Mouse (Mus musculus) CH12.LX (cell line): Measurements from ENCODE around the gene Mdc1. TPM values are rescaled to one million over a fixed set of nuclear protein-coding genes. Genes with fewer than 3 reads are reported as not detected.

Experiments
- DNase-seq: peaks from one replicate; pipeline ENCODE4 v3.0.0-alpha.2; 2013; ENCODE audit errors: extremely low read depth
- H3K27ac ChIP-seq: 2 replicates; pipeline ENCODE4 v1.5.1; 2012; ENCODE audit warnings: low read depth, mild to moderate bottlenecking, control low read depth, moderate library complexity; ENCODE audit not compliant: insufficient read depth
- H3K27me3 ChIP-seq: replicated peaks from 2 replicates; pipeline ENCODE3; 2012; ENCODE audit warnings: inconsistent platforms
- H3K36me3 ChIP-seq, 2 experiments: replicated peaks in 1 of 2; 2 replicates each; pipeline versions ENCODE3 to v1.6.1; 2012; ENCODE audit warnings: inconsistent platforms in 1 of 2, low read length in 1 of 2, mild to moderate bottlenecking in 1 of 2, mixed read lengths in 1 of 2, moderate library complexity in 1 of 2; ENCODE audit not compliant: control insufficient read depth in 1 of 2, insufficient read depth in 1 of 2
- H3K4me1 ChIP-seq, 2 experiments: 2 replicates each; pipeline ENCODE4 v1.6.1; 2012; ENCODE audit warnings: inconsistent platforms in 1 of 2, moderate library complexity in 1 of 2; ENCODE audit not compliant: insufficient read depth in 2 of 2, control insufficient read depth in 1 of 2
- H3K4me2 ChIP-seq: 2 replicates; pipeline ENCODE4 v1.6.1; 2012; ENCODE audit warnings: low read depth, mild to moderate bottlenecking, control low read depth; ENCODE audit not compliant: poor library complexity, insufficient read depth, severe bottlenecking
- H3K4me3 ChIP-seq, 3 experiments: fragments of 150-350 bp in 1 of 3; sonication (generic) in 1 of 3; replicated peaks in 1 of 3; 2 replicates each; pipeline versions ENCODE3 to v1.5.1; 2011 to 2012; ENCODE audit warnings: low read depth in 2 of 3, low read length in 2 of 3, mild to moderate bottlenecking in 2 of 3, moderate library complexity in 2 of 3, control low read depth in 1 of 3, improper control_type of control experiment in 1 of 3, inconsistent platforms in 1 of 3, mixed read lengths in 1 of 3; ENCODE audit not compliant: poor library complexity in 1 of 3
- H3K79me2 ChIP-seq: replicated peaks from 2 replicates; pipeline ENCODE4 v1.6.1; 2012; ENCODE audit warnings: mild to moderate bottlenecking, moderate library complexity; ENCODE audit not compliant: control insufficient read depth, poor library complexity, insufficient read depth, severe bottlenecking; ENCODE audit errors: extremely low read depth
- H3K9ac ChIP-seq: 2 replicates; pipeline ENCODE4 v1.6.1; 2012; ENCODE audit warnings: low read depth, mild to moderate bottlenecking, control low read depth, moderate library complexity; ENCODE audit not compliant: insufficient read depth
- H3K9me3 ChIP-seq: replicated peaks from 2 replicates; pipeline ENCODE3; 2012; ENCODE audit warnings: low read length, inconsistent platforms, mixed read lengths
- BHLHE40 ChIP-seq: IDR thresholded peaks from 2 replicates; pipeline ENCODE4 v1.6.1; 2011; ENCODE audit warnings: mild to moderate bottlenecking, low read depth, low read length, improper control_type of control experiment
- CHD1 ChIP-seq: IDR thresholded peaks from 2 replicates; pipeline ENCODE4 v1.6.1; 2012; ENCODE audit warnings: low read depth, low read length, improper control_type of control experiment, inconsistent platforms
- CTCF ChIP-seq, 2 experiments: IDR thresholded peaks in 1 of 2; conservative IDR thresholded peaks in 1 of 2; 2 replicates each; pipeline ENCODE4 v1.5.1; 2011 to 2012; ENCODE audit warnings: low read depth in 2 of 2, low read length in 2 of 2, improper control_type of control experiment in 1 of 2, inconsistent platforms in 1 of 2, mild to moderate bottlenecking in 1 of 2, moderate library complexity in 1 of 2
- IRF4 ChIP-seq: IDR thresholded peaks from 2 replicates; pipeline ENCODE4 v1.6.1; 2014; ENCODE audit warnings: low read depth, mild to moderate bottlenecking, inconsistent platforms, low read length, improper control_type of control experiment
- JUN ChIP-seq: IDR thresholded peaks from 2 replicates; pipeline ENCODE4 v1.6.1; 2011; ENCODE audit warnings: low read depth, mild to moderate bottlenecking, low read length, improper control_type of control experiment, moderate library complexity; ENCODE audit not compliant: insufficient read depth
- MAFK ChIP-seq: IDR thresholded peaks from 2 replicates; pipeline ENCODE4 v1.6.1; 2011; ENCODE audit warnings: low read length, improper control_type of control experiment; ENCODE audit not compliant: insufficient replicate concordance
- MAZ ChIP-seq: IDR thresholded peaks from 2 replicates; pipeline ENCODE4 v1.6.1; 2012; ENCODE audit warnings: low read depth, mild to moderate bottlenecking, inconsistent platforms, low read length, improper control_type of control experiment, moderate library complexity
- NELFE ChIP-seq: IDR thresholded peaks from 2 replicates; pipeline ENCODE4 v1.6.1; 2011; ENCODE audit warnings: low read depth, low read length, improper control_type of control experiment
- PAX5 ChIP-seq: IDR thresholded peaks from 2 replicates; pipeline ENCODE4 v1.6.1; 2012; ENCODE audit warnings: low read length, inconsistent platforms, mixed read lengths
- POLR2A ChIP-seq: IDR thresholded peaks from 2 replicates; pipeline ENCODE4 v1.6.1; 2011; ENCODE audit warnings: low read depth, mild to moderate bottlenecking, improper control_type of control experiment, low read length
- POLR2AphosphoS2 ChIP-seq: IDR thresholded peaks from 2 replicates; pipeline ENCODE4 v1.6.1; 2011; ENCODE audit warnings: low read depth, low read length, improper control_type of control experiment
- RAD21 ChIP-seq: IDR thresholded peaks from 2 replicates; pipeline ENCODE4 v1.6.1; 2011; ENCODE audit warnings: low read depth, mild to moderate bottlenecking, low read length, improper control_type of control experiment, moderate library complexity
- SMC3 ChIP-seq: IDR thresholded peaks from 2 replicates; pipeline ENCODE4 v1.6.1; 2011; ENCODE audit warnings: low read depth, low read length, improper control_type of control experiment
- TCF12 ChIP-seq: IDR thresholded peaks from 2 replicates; pipeline ENCODE4 v1.6.1; 2014; ENCODE audit warnings: low read depth, mild to moderate bottlenecking, inconsistent platforms, low read length, improper control_type of control experiment
- UBTF ChIP-seq: IDR thresholded peaks from 2 replicates; pipeline ENCODE4 v1.6.1; 2012; ENCODE audit warnings: low read depth, mild to moderate bottlenecking, inconsistent platforms, low read length, improper control_type of control experiment, moderate library complexity
- USF2 ChIP-seq: conservative IDR thresholded peaks from 2 replicates; pipeline ENCODE4 v1.6.1; 2011; ENCODE audit warnings: low read depth, low read length, improper control_type of control experiment
- ZC3H11A ChIP-seq: IDR thresholded peaks from 2 replicates; pipeline ENCODE4 v1.6.1; 2012; ENCODE audit warnings: low read depth, mild to moderate bottlenecking, inconsistent platforms, low read length, improper control_type of control experiment
- ZKSCAN1 ChIP-seq: IDR thresholded peaks from 2 replicates; pipeline ENCODE4 v1.6.1; 2012; ENCODE audit warnings: low read depth, inconsistent platforms, low read length, improper control_type of control experiment, borderline replicate concordance
- ZNF384 ChIP-seq: IDR thresholded peaks from 2 replicates; pipeline ENCODE4 v1.6.1; 2012; ENCODE audit warnings: low read depth, low read length, improper control_type of control experiment, inconsistent platforms
- dilution Hi-C: fragments of 300-500 bp; cut with MboI; formaldehyde crosslinking; loops from 2 replicates; pipeline ENCODE4 v1.14.3; 2020; ENCODE audit warnings: low sequenced_read_pairs; ENCODE audit not compliant: extremely low pct_unique_long_range_greater_than_20kb, extremely low pct_ligation_motif_present
- in situ Hi-C: fragments of 300-500 bp; cut with MboI; formaldehyde crosslinking; loops from 3 replicates; pipeline ENCODE4 v1.14.3; 2019; ENCODE audit warnings: low sequenced_read_pairs, low pct_ligation_motif_present, low pct_unique_long_range_greater_than_20kb, mixed read lengths
- polyA plus RNA-seq: library from polyadenylated mRNA; unstranded; fragments of >175 nt; gene quantifications from 2 replicates; pipeline ENCODE4 v1.2.1, GENCODE M21; 2012; ENCODE audit warnings: low read depth; ENCODE audit not compliant: insufficient read length
- total RNA-seq, 2 experiments: library from RNA; depleted of rRNA; stranded (reverse); fragments of 300-350 nt in 1 of 2; fragments of >200 nt in 1 of 2; gene quantifications; 2 replicates each; pipeline ENCODE4 v1.2.3; 2012 to 2014

The Mdc1 gene
- total and polyA plus RNA-seq, 3 experiments = 3.3 to 15.7 (median 8.2) TPM

DNA sequence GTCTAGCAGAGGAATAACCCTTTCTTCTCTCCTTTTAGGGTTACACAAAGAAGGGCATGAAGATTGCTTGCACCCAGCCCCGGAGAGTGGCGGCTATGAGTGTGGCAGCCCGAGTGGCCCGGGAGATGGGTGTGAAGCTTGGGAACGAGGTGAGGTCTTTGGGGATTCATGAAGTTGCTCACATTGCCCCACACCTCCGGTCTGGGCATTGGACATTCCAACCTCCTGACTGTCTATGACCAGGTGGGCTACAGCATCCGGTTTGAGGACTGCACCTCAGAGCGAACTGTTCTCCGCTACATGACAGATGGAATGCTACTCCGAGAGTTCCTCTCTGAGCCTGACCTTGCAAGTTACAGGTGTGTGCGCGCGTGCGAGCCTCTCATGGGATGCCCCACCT lies 42.5 kb downstream of the Mdc1 start:
- in situ Hi-C loops (no loop called here), dilution Hi-C loops (no loop called here)
- Histone ChIP-seq H3K27me3 (no peaks in the 10 kb centered on the region), H3K4me3 (no peak overlapping the region), H3K9ac (no peak overlapping the region), H3K4me1 (peaks cover 5 to 16% of the 10 kb centered on the region in 2 experiments), H3K36me3 (peaks cover 70 to 79% of the 10 kb centered on the region in 2 experiments), H3K9me3 (no peaks in the 10 kb centered on the region), H3K27ac (no peak overlapping the region), H3K79me2 (peaks cover 20% of the 10 kb centered on the region), H3K4me2 (no peak overlapping the region)
- no peak for TF ChIP-seq ZKSCAN1
- no peak for TF ChIP-seq PAX5
- no peak for TF ChIP-seq JUN
- no peak for TF ChIP-seq NELFE
- TF ChIP-seq POLR2A = no peak
- TF ChIP-seq TCF12 = no peak
- DNase-seq = no peak

GRCm38 (mm10) chr17:35887725-35888124 lies 46.4 kb downstream of the Mdc1 start:
- in situ Hi-C loops = no loop called here
- dilution Hi-C loops = no loop called here

More at GRCm38 (mm10) chr17:35887725-35888124, 46.4 kb downstream of the Mdc1 start:
- TF ChIP-seq JUN (no peak), USF2 (no peak), ZC3H11A (no peak), ZKSCAN1 (no peak), BHLHE40 (no peak), SMC3 (no peak), IRF4 (no peak), POLR2AphosphoS2 (no peak), POLR2A (no peak), CHD1 (no peak), MAFK (no peak), NELFE (no peak), UBTF (no peak), RAD21 (no peak), ZNF384 (no peak), CTCF (conservative IDR thresholded peaks at IDR 0.05 in 1 of 2, IDR thresholded peaks at IDR 0.05 in 1 of 2; ENCODE audit: low read depth in 2 of 2, low read length in 2 of 2) (no peak), MAZ (no peak)
- no peaks in the 10 kb centered on the region for H3K4me1 ChIP-seq
- H3K9me3 ChIP-seq = no peaks in the 10 kb centered on the region
- H3K36me3 ChIP-seq = peaks cover 80 to 97% of the 10 kb centered on the region in 2 experiments
- H3K79me2 ChIP-seq = no peaks in the 10 kb centered on the region
- no peak for DNase-seq
- H3K4me2 ChIP-seq = no peak overlapping the region
- H3K9ac ChIP-seq = no peak overlapping the region
- H3K4me3 ChIP-seq = no peak overlapping the region
- no peaks in the 10 kb centered on the region for H3K27me3 ChIP-seq
- no peak overlapping the region for H3K27ac ChIP-seq
